Mouse (Mus musculus): ENCODE measurements around the gene Dlx5.

Gene Dlx5

GRCm38 (mm10) chr6:6875676-6876075, 6.2 kb downstream of the Dlx5 start:
- DNase-seq, result no peak

GRCm38 (mm10) chr6:6875136-6875535, 6.7 kb downstream of the Dlx5 start:
- no peak for DNase-seq

- no peak for DNase-seq
Observed at GRCm38 (mm10) chr6:6874073-6874771, 7.7 kb downstream of the Dlx5 start.

GRCm38 (mm10) chr6:6873476-6874072, 8.3 kb downstream of the Dlx5 start:
- no peak for DNase-seq

GRCm38 (mm10) chr6:6872873-6873272, 9.0 kb downstream of the Dlx5 start:
- no peak for DNase-seq

GRCm38 (mm10) chr6:6871692-6872091, 10.2 kb downstream of the Dlx5 start:
- DNase-seq, result no peak

GRCm38 (mm10) chr6:6870876-6871420, 10.9 kb downstream of the Dlx5 start:
- no peak for DNase-seq

GRCm38 (mm10) chr6:6869961-6870800, 11.7 kb downstream of the Dlx5 start:
- no peak for DNase-seq

GRCm38 (mm10) chr6:6869041-6869685, 12.7 kb downstream of the Dlx5 start:
- DNase-seq, result no peak

GRCm38 (mm10) chr6:6867031-6867430, 14.9 kb downstream of the Dlx5 start:
- no peak for DNase-seq

- no peak for DNase-seq
Observed at GRCm38 (mm10) chr6:6864441-6865440, 17.1 kb downstream of the Dlx5 start.

- no peak for DNase-seq
Observed at GRCm38 (mm10) chr6:6863955-6864354, 17.9 kb downstream of the Dlx5 start.

- DNase-seq, result peak; percentile 23
Observed at GRCm38 (mm10) chr6:6863160-6863870, 18.6 kb downstream of the Dlx5 start, which contains the start of gene Dlx6. Dlx6 (plus strand) TSS chr6:6863334.

GRCm38 (mm10) chr6:6862611-6863010, 19.3 kb downstream of the Dlx5 start:
- DNase-seq, result peak; percentile 25

GRCm38 (mm10) chr6:6861798-6862428, 20.0 kb downstream of the Dlx5 start:
- no peak for DNase-seq

GRCm38 (mm10) chr6:6861086-6861797, 20.6 kb downstream of the Dlx5 start:
- DNase-seq, result no peak

- no peak for DNase-seq
Observed at GRCm38 (mm10) chr6:6860411-6861085, 21.3 kb downstream of the Dlx5 start.

- DNase-seq, result no peak
Observed at GRCm38 (mm10) chr6:6859950-6860410, 21.9 kb downstream of the Dlx5 start.

Data from thymus, postnatal 14 days (tissue).